8 mouse cellular contexts compared by ENCODE assay signal in genomic region chr9:63779950-63780887, GRCm38 (mm10). TPM values are rescaled to one million over a fixed set of nuclear protein-coding genes. Genes with fewer than 3 reads are reported as not detected.
A peak's percentile ranks its signal among the peaks of the same experiment; 100 is the strongest.
DNase-seq lines count a peak whose midpoint lies in the region; ATAC-seq lines count a peak whose summit lies in the region.

No protein-coding gene starts in this region.

- no peak overlapping the region for H3K9ac ChIP-seq in liver, embryonic 11.5 days (ENCODE audit: low read depth, low read length)

- H3K4me3 ChIP-seq in liver, embryonic 11.5 days (ENCODE audit: low read depth, low read length) = no peak overlapping the region

- peak overlapping the region; percentile 22; the same call in 1 of the 2 replicates for H3K27ac ChIP-seq in liver, embryonic 11.5 days (ENCODE audit: low read depth, low read length)

- intact Hi-C loops in gastrocnemius, postnatal 14 days (cut with DNase I; ENCODE audit: low total_unique reads) = no loop called here

- H3K4me1 ChIP-seq in liver, embryonic 11.5 days (replicated peaks; ENCODE audit: control insufficient read depth, insufficient read depth, low read length) = peaks cover 44% of the 10 kb centered on the region

- DNase-seq in testis, postnatal 10 days (ENCODE audit: low spot score) = peak; percentile 66
- no peak for DNase-seq in testis, postnatal 14 days (ENCODE audit: low spot score)
- DNase-seq in gastrocnemius, postnatal 14 days = peak; percentile 43
- DNase-seq in kidney, postnatal 4 days = peak; percentile 55 to 67
- no peak for DNase-seq in liver, embryonic 11.5 days (ENCODE audit: low spot score)
- peak; percentile 87 to 92 for DNase-seq in right cerebral cortex, postnatal 10 days (ENCODE audit: low spot score in 2 of 2)
- DNase-seq in thymus, postnatal 4 days = no peak

- H3K4me2 ChIP-seq in liver, embryonic 11.5 days = no peak overlapping the region

- ATAC-seq in liver, embryonic 11.5 days (replicated peaks; ENCODE audit: low FRiP score) = no peak
- no peak for ATAC-seq in activated CD4-positive, CD25-positive, alpha-beta regulatory T cell, adult 4 months

- no peaks in the 10 kb centered on the region for H3K36me3 ChIP-seq in liver, embryonic 11.5 days (ENCODE audit: control insufficient read depth, insufficient read depth, low read length)

- no peaks in the 10 kb centered on the region for H3K27me3 ChIP-seq in liver, embryonic 11.5 days (replicated peaks; ENCODE audit: control insufficient read depth, insufficient read depth, low read length)

- H3K9me3 ChIP-seq in liver, embryonic 11.5 days (ENCODE audit: control insufficient read depth, low read length) = no peaks in the 10 kb centered on the region

- WGBS in liver, embryonic 11.5 days = 36% methylated on average over 17 of the region's 17 CpGs

RNA-seq across cellular contexts. Expression of gene Smad3, which starts 22.4 kb away (rescaled TPM):
- 10 to 100 TPM; 39.3 to 40.2 TPM for total RNA-seq in gastrocnemius, postnatal 14 days (2021)
- polyA plus RNA-seq in liver, embryonic 11.5 days (2014; fragmentation: Nextera tagmentation; extraction: Ambion mirVana) = 7.2 and 7.3 TPM in 2 replicates
- polyA plus RNA-seq in activated CD4-positive, CD25-positive, alpha-beta regulatory T cell, adult 4 months (2017; shearing (Covaris generic)) = 10 to 100 TPM; 15.0 to 16.8 TPM

Comparison
In these comparisons a context has a peak if more than half of its experiments do, and no peak if none do; other contexts are left out.
1. DNase-seq: peak in testis, postnatal 10 days (single experiment), gastrocnemius, postnatal 14 days (single experiment), kidney, postnatal 4 days (2 of 2) and right cerebral cortex, postnatal 10 days (2 of 2); none in testis, postnatal 14 days (single experiment), liver, embryonic 11.5 days (single experiment) and thymus, postnatal 4 days (single experiment).